Mouse (Mus musculus) forebrain, embryonic 16.5 days (tissue): ENCODE measurements around the gene Hadha. TPM values are rescaled to one million over a fixed set of nuclear protein-coding genes. Genes with fewer than 3 reads are reported as not detected.

Experiments used
- ATAC-seq: fragments of 200-750 bp; cut with Nextera tagmentation; 2 replicates; pipeline ENCODE4 v1.8.0; 2017; ENCODE audit warnings: mild to moderate bottlenecking, moderate library complexity
- H3K27ac ChIP-seq: fragments of 300-500 bp; sonication (generic); 2 replicates; pipeline ENCODE4 v1.5.1; 2014; ENCODE audit warnings: low read length, control low read depth
- H3K27me3 ChIP-seq: fragments of 300-500 bp; sonication (generic); replicated peaks from 2 replicates; pipeline ENCODE4 v1.6.1; 2014; ENCODE audit warnings: low read length; ENCODE audit not compliant: control insufficient read depth, insufficient read depth
- H3K36me3 ChIP-seq: fragments of 300-500 bp; sonication (generic); 2 replicates; pipeline ENCODE4 v1.6.1; 2014; ENCODE audit not compliant: control insufficient read depth, insufficient read depth
- H3K4me1 ChIP-seq: fragments of 300-500 bp; sonication (generic); replicated peaks from 2 replicates; pipeline ENCODE4 v1.6.1; 2014; ENCODE audit warnings: low read length; ENCODE audit not compliant: control insufficient read depth, insufficient read depth
- H3K4me2 ChIP-seq: fragments of 300-500 bp; sonication (generic); 2 replicates; pipeline ENCODE4 v1.6.1; 2014; ENCODE audit warnings: mild to moderate bottlenecking, low read length, control low read depth
- H3K4me3 ChIP-seq: fragments of 300-500 bp; sonication (generic); replicated peaks from 2 replicates; pipeline ENCODE4 v1.5.1; 2014; ENCODE audit warnings: mild to moderate bottlenecking, low read length, control low read depth
- H3K9ac ChIP-seq: fragments of 300-500 bp; sonication (generic); replicated peaks from 2 replicates; pipeline ENCODE4 v1.6.1; 2014; ENCODE audit warnings: low read depth, low read length, control low read depth
- H3K9me3 ChIP-seq: fragments of 300-500 bp; sonication (generic); 2 replicates; pipeline ENCODE4 v1.6.1; 2016; ENCODE audit warnings: low read length; ENCODE audit not compliant: control insufficient read depth
- WGBS: fragments of 180-500 bp; shearing (Covaris S2); extraction: QIAGEN DNeasy Blood & Tissue Kit; methylation state at CpG from one replicate; pipeline ENCODE4 v1.1.7; 2014; 5-methylcytosine and 5-hydroxymethylcytosine counted together
- polyA plus RNA-seq: library from polyadenylated mRNA; unstranded; fragments of >200 nt; fragmentation: Nextera tagmentation; extraction: Ambion mirVana; gene quantifications from 2 replicates; pipeline ENCODE4 v1.2.1, GENCODE M21; 2015

Hadha gene
- polyA plus RNA-seq, 1 experiment from 2014 or later = 76.0 TPM

GRCm38 (mm10) chr5:30175811-30176210 is 20.8 kb upstream of the Hadha start:
- H3K27me3 ChIP-seq = no peaks in the 10 kb centered on the region
- H3K9me3 ChIP-seq = no peaks in the 10 kb centered on the region
- H3K9ac ChIP-seq = no peak overlapping the region
- no peak overlapping the region for H3K27ac ChIP-seq
- ATAC-seq = no peak
- peaks cover 23% of the 10 kb centered on the region for H3K36me3 ChIP-seq
- no peak overlapping the region for H3K4me2 ChIP-seq
- H3K4me1 ChIP-seq = no peaks in the 10 kb centered on the region
- 79% methylated on average over 4 of the region's 4 CpGs for WGBS
- H3K4me3 ChIP-seq = no peak overlapping the region

GRCm38 (mm10) chr5:30172931-30173692 is 18.1 kb upstream of the Hadha start:
- no peak for ATAC-seq
- H3K4me2 ChIP-seq = no peak overlapping the region
- H3K27me3 ChIP-seq = no peaks in the 10 kb centered on the region
- H3K9ac ChIP-seq = no peak overlapping the region
- 57% methylated on average over 20 of the region's 20 CpGs for WGBS
- H3K4me1 ChIP-seq = no peaks in the 10 kb centered on the region
- no peak overlapping the region for H3K27ac ChIP-seq
- H3K4me3 ChIP-seq = no peak overlapping the region
- peaks cover 11% of the 10 kb centered on the region for H3K36me3 ChIP-seq
- H3K9me3 ChIP-seq = no peaks in the 10 kb centered on the region

GRCm38 (mm10) chr5:30172115-30172514 is 17.2 kb upstream of the Hadha start:
- Histone ChIP-seq H3K9me3 (no peaks in the 10 kb centered on the region), H3K36me3 (peaks cover 10% of the 10 kb centered on the region), H3K4me1 (no peaks in the 10 kb centered on the region), H3K9ac (no peak overlapping the region), H3K27me3 (no peaks in the 10 kb centered on the region), H3K4me2 (no peak overlapping the region), H3K4me3 (no peak overlapping the region), H3K27ac (no peak overlapping the region)
- ATAC-seq = no peak

GRCm38 (mm10) chr5:30170303-30170940 is 15.5 kb upstream of the Hadha start:
- Histone ChIP-seq H3K4me2 (no peak overlapping the region), H3K9ac (no peak overlapping the region), H3K27ac (no peak overlapping the region), H3K9me3 (no peaks in the 10 kb centered on the region), H3K36me3 (0 out of 2 replicates have a peak, but pooled peaks cover 5% of the 10 kb centered on the region), H3K27me3 (no peaks in the 10 kb centered on the region), H3K4me1 (no peaks in the 10 kb centered on the region), H3K4me3 (no peak overlapping the region)
- ATAC-seq = no peak
- WGBS = 83% methylated on average over 5 of the region's 5 CpGs

GRCm38 (mm10) chr5:30165234-30165946 is 10.4 kb upstream of the Hadha start:
- H3K4me2 ChIP-seq = no peak overlapping the region
- no peak overlapping the region for H3K9ac ChIP-seq
- no peaks in the 10 kb centered on the region for H3K4me1 ChIP-seq
- no peaks in the 10 kb centered on the region for H3K9me3 ChIP-seq
- H3K36me3 ChIP-seq = 0 out of 2 replicates have a peak, but pooled peaks cover 2% of the 10 kb centered on the region
- ATAC-seq = no peak
- 96% methylated on average over 5 of the region's 5 CpGs for WGBS
- no peak overlapping the region for H3K27ac ChIP-seq
- no peak overlapping the region for H3K4me3 ChIP-seq
- H3K27me3 ChIP-seq = no peaks in the 10 kb centered on the region

GRCm38 (mm10) chr5:30162339-30162738 is 7.4 kb upstream of the Hadha start:
- Histone ChIP-seq H3K4me1 (no peaks in the 10 kb centered on the region; the same call in 1 of the 2 replicates), H3K27me3 (no peaks in the 10 kb centered on the region), H3K4me2 (no peak overlapping the region), H3K4me3 (no peak overlapping the region), H3K9me3 (no peaks in the 10 kb centered on the region), H3K9ac (no peak overlapping the region), H3K27ac (no peak overlapping the region), H3K36me3 (no peaks in the 10 kb centered on the region)
- no peak for ATAC-seq
- 87% methylated on average over 6 of the region's 6 CpGs for WGBS

GRCm38 (mm10) chr5:30161836-30162235 is 6.9 kb upstream of the Hadha start:
- Histone ChIP-seq H3K27ac (no peak overlapping the region), H3K4me1 (peaks cover 1% of the 10 kb centered on the region; the same call in 1 of the 2 replicates), H3K36me3 (no peaks in the 10 kb centered on the region), H3K4me3 (no peak overlapping the region), H3K9me3 (no peaks in the 10 kb centered on the region), H3K27me3 (no peaks in the 10 kb centered on the region), H3K4me2 (no peak overlapping the region), H3K9ac (no peak overlapping the region)
- WGBS = 91% methylated on average over 1 of the region's 1 CpGs
- ATAC-seq = no peak

- H3K9ac ChIP-seq = no peak overlapping the region
- H3K27me3 ChIP-seq = no peaks in the 10 kb centered on the region
- H3K27ac ChIP-seq = no peak overlapping the region
- H3K4me2 ChIP-seq = no peak overlapping the region
- no peak overlapping the region for H3K4me3 ChIP-seq
- H3K9me3 ChIP-seq = no peaks in the 10 kb centered on the region
- H3K4me1 ChIP-seq = peaks cover 11% of the 10 kb centered on the region
- no peaks in the 10 kb centered on the region for H3K36me3 ChIP-seq
- no peak for ATAC-seq
- WGBS = 90% methylated on average over 6 of the region's 6 CpGs
Observed at GRCm38 (mm10) chr5:30159601-30160000, 4.6 kb upstream of the Hadha start.
